Mouse (Mus musculus) E14TG2a.4 (cell line): ENCODE measurements around the gene Thbd.

ENCODE experiments used
- CTCF ChIP-seq: conservative IDR thresholded peaks from 2 replicates; pipeline ENCODE4 v1.5.1; 2014; ENCODE audit warnings: low read length
- NANOG ChIP-seq: IDR thresholded peaks from 2 replicates; pipeline ENCODE4 v1.6.1; 2014; ENCODE audit warnings: borderline replicate concordance, low read length, mixed read lengths
- POU5F1 ChIP-seq: IDR thresholded peaks from 2 replicates; pipeline ENCODE4 v1.6.1; 2014; ENCODE audit warnings: low read length, borderline replicate concordance

DNA sequence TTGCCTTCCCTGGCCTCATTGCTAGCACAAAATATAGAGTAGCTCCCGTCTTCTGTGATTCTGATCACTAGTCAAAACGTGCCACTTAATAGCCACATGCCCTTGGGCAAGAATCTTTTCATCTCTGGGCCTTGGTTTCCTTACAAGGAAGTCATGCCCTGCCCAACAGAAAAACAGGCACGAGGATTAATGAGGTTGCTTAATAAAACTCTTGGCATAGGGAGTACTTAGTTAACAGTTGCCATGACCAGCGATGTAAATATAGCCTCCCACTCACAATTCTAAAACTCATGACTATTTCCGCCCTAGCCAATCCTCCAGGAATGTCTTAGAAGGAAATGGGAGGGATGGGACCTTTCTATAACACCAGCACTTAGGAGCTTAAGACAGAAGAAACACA, 43.5 kb upstream of the Thbd start:
- no peak for TF ChIP-seq CTCF
- TF ChIP-seq POU5F1, result no peak
- TF ChIP-seq NANOG, result no peak
